Mouse (Mus musculus) intestine, embryonic 14.5 days (tissue): ENCODE data around the gene Cfap44. TPM values are rescaled to one million over a fixed set of nuclear protein-coding genes. Genes with fewer than 3 reads are reported as not detected.

Source experiments
- ATAC-seq: fragments of 200-750 bp; cut with Nextera tagmentation; replicated peaks from 2 replicates; pipeline ENCODE4 v1.8.0; 2017; ENCODE audit warnings: low read depth, moderate number of reproducible peaks, moderate TSS enrichment, moderate library complexity; ENCODE audit not compliant: low FRiP score, low TSS enrichment
- DNase-seq: peaks from one replicate; pipeline ENCODE4 v3.0.0-alpha.2; 2018; ENCODE audit warnings: low spot score
- H3K27ac ChIP-seq: fragments of 300-500 bp; sonication (generic); 2 replicates; pipeline ENCODE4 v1.5.1; 2014; ENCODE audit warnings: low read depth, mild to moderate bottlenecking, control low read depth
- H3K27me3 ChIP-seq: fragments of 300-500 bp; sonication (generic); replicated peaks from 2 replicates; pipeline ENCODE4 v1.6.1; 2014; ENCODE audit warnings: low read length, control low read depth; ENCODE audit not compliant: control insufficient read depth, insufficient read depth
- H3K36me3 ChIP-seq: fragments of 300-500 bp; sonication (generic); 2 replicates; pipeline ENCODE4 v1.6.1; 2014; ENCODE audit warnings: low read length, control low read depth; ENCODE audit not compliant: control insufficient read depth, insufficient read depth
- H3K4me1 ChIP-seq: fragments of 300-500 bp; sonication (generic); replicated peaks from 2 replicates; pipeline ENCODE4 v1.6.1; 2014; ENCODE audit warnings: low read length, control low read depth, mixed read lengths; ENCODE audit not compliant: control insufficient read depth, insufficient read depth
- H3K4me2 ChIP-seq: fragments of 300-500 bp; sonication (generic); 2 replicates; pipeline ENCODE4 v1.6.1; 2014; ENCODE audit warnings: low read length
- H3K4me3 ChIP-seq: fragments of 300-500 bp; sonication (generic); 2 replicates; pipeline ENCODE4 v1.5.1; 2014; ENCODE audit warnings: low read depth, low read length, control low read depth, mixed read lengths
- H3K9ac ChIP-seq: fragments of 300-500 bp; sonication (generic); 2 replicates; pipeline ENCODE4 v1.6.1; 2014; ENCODE audit warnings: mild to moderate bottlenecking, low read length
- H3K9me3 ChIP-seq: fragments of 300-500 bp; sonication (generic); 2 replicates; pipeline ENCODE4 v1.6.1; 2016; ENCODE audit warnings: low read length, control low read depth; ENCODE audit not compliant: control insufficient read depth
- WGBS: fragments of 180-500 bp; shearing (Covaris S2); extraction: QIAGEN DNeasy Blood & Tissue Kit; methylation state at CpG from one replicate; pipeline ENCODE4 v1.1.7; 2014; 5-methylcytosine and 5-hydroxymethylcytosine counted together
- polyA plus RNA-seq: library from polyadenylated mRNA; unstranded; fragments of >200 nt; fragmentation: Nextera tagmentation; extraction: Ambion mirVana; gene quantifications from 2 replicates; pipeline ENCODE4 v1.2.1, GENCODE M21; 2014

Gene Cfap44
- polyA plus RNA-seq, 1 experiment from 2014 or later: 0.42 TPM

GRCm38 (mm10) chr16:44481599-44482593, 87.3 kb downstream of the Cfap44 start:
- H3K27ac ChIP-seq: 0 out of 2 replicates have a peak overlapping the region, but pooled peaks have one; percentile 30
- 43% methylated on average over 28 of the region's 28 CpGs for WGBS
- H3K27me3 ChIP-seq: no peaks in the 10 kb centered on the region
- no peak overlapping the region for H3K4me3 ChIP-seq
- H3K4me2 ChIP-seq: no peak overlapping the region
- DNase-seq: no peak
- ATAC-seq: no peak
- H3K36me3 ChIP-seq: peaks cover 14% of the 10 kb centered on the region
- peaks cover 8% of the 10 kb centered on the region; the same call in 1 of the 2 replicates for H3K4me1 ChIP-seq
- H3K9ac ChIP-seq: no peak overlapping the region
- H3K9me3 ChIP-seq: no peaks in the 10 kb centered on the region

DNA sequence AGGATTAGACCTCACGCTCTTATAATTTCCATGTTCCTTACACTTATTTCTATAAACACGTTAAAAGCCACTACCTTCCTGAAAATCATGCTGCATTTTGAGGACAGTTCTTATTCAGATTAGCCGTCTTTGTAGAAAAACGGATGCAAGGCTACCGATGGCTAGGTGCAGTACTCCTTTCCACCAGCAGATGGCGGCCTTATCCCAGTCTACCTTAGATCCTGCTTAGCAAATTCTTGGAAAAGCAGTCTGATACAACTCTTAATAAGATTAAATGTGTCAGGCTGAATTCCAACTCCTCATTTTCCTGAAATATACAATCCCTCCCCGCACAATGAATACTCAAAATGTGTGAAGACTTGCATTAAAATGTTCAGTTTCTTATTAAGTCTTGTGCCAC, 89.5 kb downstream of the Cfap44 start:
- no peaks in the 10 kb centered on the region for H3K9me3 ChIP-seq
- ATAC-seq (no peak; the same call in 1 of the 2 replicates), DNase-seq (peak; percentile 96)
- H3K4me3 ChIP-seq: no peak overlapping the region
- peaks cover 8% of the 10 kb centered on the region; the same call in 1 of the 2 replicates for H3K4me1 ChIP-seq
- 8% methylated on average over 7 of the region's 7 CpGs for WGBS
- no peak overlapping the region for H3K4me2 ChIP-seq
- H3K27me3 ChIP-seq: no peaks in the 10 kb centered on the region
- H3K27ac ChIP-seq: no peak overlapping the region
- H3K36me3 ChIP-seq: peaks cover 36% of the 10 kb centered on the region
- no peak overlapping the region for H3K9ac ChIP-seq

DNA sequence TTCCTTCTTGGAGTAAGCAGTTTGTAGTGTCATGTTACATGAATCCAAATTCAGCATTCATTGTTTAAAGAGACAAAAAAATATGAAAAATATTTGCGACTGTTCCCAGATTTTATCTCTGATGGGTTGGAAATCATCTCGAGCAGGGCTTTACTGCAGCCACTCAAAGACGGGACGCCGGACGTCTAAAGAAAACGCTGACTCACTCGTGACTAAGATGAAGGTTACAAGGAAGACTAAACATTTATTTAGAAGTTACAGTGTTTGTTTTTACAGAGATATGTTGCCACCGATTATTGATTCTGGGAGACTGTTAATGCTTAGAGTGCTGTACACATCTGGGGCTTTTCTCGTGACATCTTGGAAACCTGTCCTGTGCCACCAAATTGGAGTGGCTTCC, 90.2 kb downstream of the Cfap44 start:
- Histone ChIP-seq H3K4me3 (no peak overlapping the region), H3K27me3 (no peaks in the 10 kb centered on the region), H3K36me3 (peaks cover 42% of the 10 kb centered on the region), H3K9me3 (no peaks in the 10 kb centered on the region), H3K9ac (no peak overlapping the region), H3K27ac (no peak overlapping the region), H3K4me1 (peaks cover 8% of the 10 kb centered on the region; the same call in 1 of the 2 replicates), H3K4me2 (no peak overlapping the region)
- ATAC-seq (no peak), DNase-seq (no peak)
- WGBS: 73% methylated on average over 10 of the region's 10 CpGs

DNA sequence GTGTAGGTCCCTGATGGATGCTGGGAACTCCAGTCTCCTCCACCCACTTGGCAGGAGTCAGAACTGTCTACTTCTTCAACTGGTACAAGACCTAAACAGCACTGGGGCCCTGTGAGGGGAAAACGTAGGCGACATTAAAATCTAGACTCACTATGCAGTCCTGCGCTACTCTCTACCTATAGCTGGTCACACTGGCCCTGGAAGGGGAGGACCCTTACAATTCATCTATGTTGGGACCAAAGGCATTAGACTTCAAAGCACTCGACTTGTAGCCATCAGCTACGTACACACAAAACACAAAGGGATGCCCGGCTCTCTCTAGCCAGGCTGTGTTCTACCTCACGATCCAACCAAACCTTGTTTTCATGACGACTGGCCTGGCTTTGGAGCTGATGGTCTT, 91.1 kb downstream of the Cfap44 start:
- H3K4me3 ChIP-seq: no peak overlapping the region

DNA sequence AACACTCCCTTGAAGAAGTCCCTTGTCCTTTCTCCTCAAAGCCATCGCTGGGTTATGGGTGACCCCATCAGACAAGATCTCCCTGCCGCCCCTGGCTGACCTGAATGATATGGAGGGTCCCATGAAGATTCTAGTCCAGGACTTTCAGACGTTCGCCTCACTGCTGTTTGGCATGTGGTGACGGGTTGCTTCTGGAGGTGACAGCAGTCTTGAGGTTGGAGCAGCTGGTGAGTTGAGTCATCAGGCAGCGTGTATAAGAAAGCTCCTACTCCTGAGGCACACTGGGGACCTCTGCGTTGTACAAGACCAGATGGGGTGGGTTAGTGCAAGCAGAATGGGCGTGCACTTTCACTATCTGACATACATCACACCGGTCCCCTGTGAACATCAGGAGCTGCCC, 92.0 kb downstream of the Cfap44 start:
- ATAC-seq (no peak), DNase-seq (no peak)
- Histone ChIP-seq H3K9ac (no peak overlapping the region), H3K27me3 (no peaks in the 10 kb centered on the region), H3K9me3 (no peaks in the 10 kb centered on the region), H3K4me3 (no peak overlapping the region), H3K4me1 (no peaks in the 10 kb centered on the region; the same call in 1 of the 2 replicates), H3K36me3 (peaks cover 58% of the 10 kb centered on the region), H3K4me2 (no peak overlapping the region), H3K27ac (no peak overlapping the region)
- WGBS: 85% methylated on average over 9 of the region's 9 CpGs

More for the DNA sequence above, 91.1 kb downstream of the Cfap44 start:
- Histone ChIP-seq H3K4me2 (no peak overlapping the region), H3K9me3 (no peaks in the 10 kb centered on the region), H3K4me1 (peaks cover 6% of the 10 kb centered on the region; the same call in 1 of the 2 replicates), H3K36me3 (peaks cover 49% of the 10 kb centered on the region), H3K27ac (no peak overlapping the region), H3K27me3 (no peaks in the 10 kb centered on the region), H3K9ac (no peak overlapping the region)
- 87% methylated on average over 8 of the region's 8 CpGs for WGBS
- no peak for DNase-seq
- no peak for ATAC-seq

DNA sequence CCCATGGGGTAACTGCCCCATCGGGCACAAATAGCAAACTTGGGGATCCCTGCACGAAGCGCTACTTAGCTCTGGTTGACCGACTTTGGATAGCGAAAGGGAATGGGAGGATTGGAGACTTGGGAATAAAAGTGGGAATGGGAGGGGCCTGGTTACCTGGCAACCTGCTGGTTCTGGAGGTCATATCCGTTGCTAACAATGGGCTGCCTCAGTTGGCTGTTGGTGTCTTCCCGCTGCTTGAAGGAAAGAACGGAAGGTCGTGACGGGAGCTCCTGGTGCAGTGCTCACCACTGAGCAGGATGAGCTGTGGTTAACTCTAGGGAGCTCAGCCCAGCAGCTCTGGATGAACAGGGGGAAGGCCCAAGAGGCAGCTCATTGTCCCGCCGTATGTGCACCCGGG, 92.6 kb downstream of the Cfap44 start:
- H3K9me3 ChIP-seq: no peaks in the 10 kb centered on the region
- WGBS: 93% methylated on average over 13 of the region's 13 CpGs
- peaks cover 61% of the 10 kb centered on the region for H3K36me3 ChIP-seq
- no peak overlapping the region for H3K4me3 ChIP-seq
- no peak for ATAC-seq
- DNase-seq: no peak
- H3K9ac ChIP-seq: no peak overlapping the region
- no peak overlapping the region for H3K4me2 ChIP-seq
- H3K27ac ChIP-seq: no peak overlapping the region
- H3K27me3 ChIP-seq: no peaks in the 10 kb centered on the region
- H3K4me1 ChIP-seq: no peaks in the 10 kb centered on the region; the same call in 1 of the 2 replicates

DNA sequence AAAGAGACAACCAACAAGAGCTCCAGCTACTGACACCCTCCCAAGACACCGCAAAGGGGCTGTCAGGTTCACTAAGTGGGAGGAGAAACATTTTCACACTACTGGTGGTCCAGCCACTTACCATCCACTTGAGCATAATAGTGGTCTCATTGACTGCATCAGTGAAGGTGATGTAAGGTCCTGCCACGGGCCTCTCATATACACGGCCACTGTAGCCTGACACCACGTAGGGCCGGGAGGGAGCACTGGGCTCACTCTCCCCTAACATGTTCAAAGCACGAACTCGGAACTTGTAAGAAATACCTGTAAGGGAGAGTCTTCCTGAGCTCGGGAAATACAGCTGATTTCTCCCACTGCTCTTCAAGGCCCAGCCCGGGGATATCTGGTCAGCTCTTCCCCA, 96.5 kb downstream of the Cfap44 start:
- peaks cover 10% of the 10 kb centered on the region; the same call in 1 of the 2 replicates for H3K4me1 ChIP-seq
- no peak overlapping the region for H3K4me3 ChIP-seq
- H3K9me3 ChIP-seq: no peaks in the 10 kb centered on the region
- no peak overlapping the region for H3K9ac ChIP-seq
- ATAC-seq (no peak), DNase-seq (peak; percentile 34)
- H3K36me3 ChIP-seq: peaks cover 76% of the 10 kb centered on the region
- H3K27ac ChIP-seq: no peak overlapping the region
- H3K27me3 ChIP-seq: no peaks in the 10 kb centered on the region
- 91% methylated on average over 9 of the region's 9 CpGs for WGBS
- H3K4me2 ChIP-seq: no peak overlapping the region

GRCm38 (mm10) chr16:44492151-44492550, 97.6 kb downstream of the Cfap44 start:
- no peak overlapping the region for H3K4me2 ChIP-seq
- WGBS: 91% methylated on average over 6 of the region's 6 CpGs
- H3K27me3 ChIP-seq: no peaks in the 10 kb centered on the region
- DNase-seq (peak; percentile 24), ATAC-seq (no peak)
- H3K27ac ChIP-seq: no peak overlapping the region
- no peaks in the 10 kb centered on the region for H3K9me3 ChIP-seq
- H3K4me3 ChIP-seq: no peak overlapping the region
- H3K4me1 ChIP-seq: peaks cover 10% of the 10 kb centered on the region; the same call in 1 of the 2 replicates
- H3K36me3 ChIP-seq: peaks cover 75% of the 10 kb centered on the region
- no peak overlapping the region for H3K9ac ChIP-seq
